Mouse (Mus musculus): ENCODE data around the gene Tnpo1. TPM values are rescaled to one million over a fixed set of nuclear protein-coding genes. Genes with fewer than 3 reads are reported as not detected.

Tnpo1 gene
- polyA plus RNA-seq, 1 experiment from 2014 or later, result 57.0 TPM

GRCm38 (mm10) chr13:98880336-98880735, 45.8 kb downstream of the Tnpo1 start:
- no peak for ATAC-seq (replicated peaks)
- Histone ChIP-seq H3K27ac (replicated peaks) (no peak overlapping the region), H3K27me3 (no peaks in the 10 kb centered on the region), H3K9me3 (no peaks in the 10 kb centered on the region), H3K4me3 (no peak overlapping the region), H3K4me2 (replicated peaks) (no peak overlapping the region), H3K9ac (replicated peaks) (no peak overlapping the region), H3K36me3 (peaks cover 55% of the 10 kb centered on the region), H3K4me1 (no peaks in the 10 kb centered on the region)
- WGBS, result 79% methylated on average over 2 of the region's 2 CpGs

GRCm38 (mm10) chr13:98879422-98879821, 46.8 kb downstream of the Tnpo1 start:
- H3K27me3 ChIP-seq, result no peaks in the 10 kb centered on the region
- ATAC-seq (replicated peaks), result no peak
- no peak overlapping the region for H3K27ac ChIP-seq (replicated peaks)
- H3K4me2 ChIP-seq (replicated peaks), result no peak overlapping the region
- no peak overlapping the region for H3K4me3 ChIP-seq
- no peak overlapping the region for H3K9ac ChIP-seq (replicated peaks)
- H3K36me3 ChIP-seq, result peaks cover 57% of the 10 kb centered on the region
- no peaks in the 10 kb centered on the region for H3K4me1 ChIP-seq
- 87% methylated on average over 6 of the region's 6 CpGs for WGBS
- H3K9me3 ChIP-seq, result no peaks in the 10 kb centered on the region

- Histone ChIP-seq H3K27ac (replicated peaks) (no peak overlapping the region), H3K4me3 (no peak overlapping the region), H3K4me1 (no peaks in the 10 kb centered on the region), H3K27me3 (no peaks in the 10 kb centered on the region), H3K36me3 (peaks cover 47% of the 10 kb centered on the region), H3K4me2 (replicated peaks) (no peak overlapping the region), H3K9ac (replicated peaks) (no peak overlapping the region), H3K9me3 (no peaks in the 10 kb centered on the region)
- ATAC-seq (replicated peaks), result no peak
- WGBS, result 92% methylated on average over 2 of the region's 2 CpGs
Observed at GRCm38 (mm10) chr13:98877165-98877564, 49.0 kb downstream of the Tnpo1 start.

GRCm38 (mm10) chr13:98874727-98875126, 51.5 kb downstream of the Tnpo1 start:
- Histone ChIP-seq H3K4me1 (no peaks in the 10 kb centered on the region), H3K27ac (replicated peaks) (no peak overlapping the region), H3K4me2 (replicated peaks) (no peak overlapping the region), H3K4me3 (no peak overlapping the region), H3K36me3 (peaks cover 64% of the 10 kb centered on the region), H3K9me3 (no peaks in the 10 kb centered on the region), H3K9ac (replicated peaks) (no peak overlapping the region), H3K27me3 (no peaks in the 10 kb centered on the region)
- 75% methylated on average over 3 of the region's 3 CpGs for WGBS
- ATAC-seq (replicated peaks), result no peak

- no peaks in the 10 kb centered on the region for H3K4me1 ChIP-seq
- H3K9me3 ChIP-seq, result no peaks in the 10 kb centered on the region
- H3K27ac ChIP-seq (replicated peaks), result no peak overlapping the region
- 65% methylated on average over 7 of the region's 7 CpGs for WGBS
- no peak overlapping the region for H3K9ac ChIP-seq (replicated peaks)
- H3K4me2 ChIP-seq (replicated peaks), result no peak overlapping the region
- ATAC-seq (replicated peaks), result no peak
- H3K4me3 ChIP-seq, result no peak overlapping the region
- no peaks in the 10 kb centered on the region for H3K27me3 ChIP-seq
- H3K36me3 ChIP-seq, result peaks cover 68% of the 10 kb centered on the region
Observed at GRCm38 (mm10) chr13:98872273-98872847, 53.8 kb downstream of the Tnpo1 start.

- no peak overlapping the region for H3K9ac ChIP-seq (replicated peaks)
- no peak overlapping the region for H3K27ac ChIP-seq (replicated peaks)
- H3K4me1 ChIP-seq, result no peaks in the 10 kb centered on the region
- peaks cover 72% of the 10 kb centered on the region for H3K36me3 ChIP-seq
- no peak overlapping the region for H3K4me2 ChIP-seq (replicated peaks)
- no peaks in the 10 kb centered on the region for H3K9me3 ChIP-seq
- no peak for ATAC-seq (replicated peaks)
- no peak overlapping the region for H3K4me3 ChIP-seq
- no peaks in the 10 kb centered on the region for H3K27me3 ChIP-seq
- WGBS, result 63% methylated on average over 1 of the region's 1 CpGs
Observed at GRCm38 (mm10) chr13:98871263-98871662, 54.9 kb downstream of the Tnpo1 start.

- 90% methylated on average over 9 of the region's 9 CpGs for WGBS
- Histone ChIP-seq H3K4me1 (no peaks in the 10 kb centered on the region), H3K4me2 (replicated peaks) (no peak overlapping the region), H3K4me3 (no peak overlapping the region), H3K36me3 (peaks cover 79% of the 10 kb centered on the region), H3K27ac (replicated peaks) (no peak overlapping the region), H3K27me3 (no peaks in the 10 kb centered on the region), H3K9ac (replicated peaks) (no peak overlapping the region), H3K9me3 (no peaks in the 10 kb centered on the region)
- ATAC-seq (replicated peaks), result no peak
Observed at GRCm38 (mm10) chr13:98868236-98868923, 57.8 kb downstream of the Tnpo1 start.

GRCm38 (mm10) chr13:98867810-98868209, 58.4 kb downstream of the Tnpo1 start:
- H3K9ac ChIP-seq (replicated peaks), result no peak overlapping the region
- no peak overlapping the region for H3K27ac ChIP-seq (replicated peaks)
- ATAC-seq (replicated peaks), result peak; percentile 77
- H3K9me3 ChIP-seq, result no peaks in the 10 kb centered on the region
- WGBS, result 40% methylated on average over 2 of the region's 2 CpGs
- no peaks in the 10 kb centered on the region for H3K27me3 ChIP-seq
- H3K4me2 ChIP-seq (replicated peaks), result no peak overlapping the region
- H3K36me3 ChIP-seq, result peaks cover 82% of the 10 kb centered on the region
- H3K4me1 ChIP-seq, result no peaks in the 10 kb centered on the region
- H3K4me3 ChIP-seq, result no peak overlapping the region

- no peaks in the 10 kb centered on the region for H3K27me3 ChIP-seq
- H3K4me1 ChIP-seq, result no peaks in the 10 kb centered on the region
- H3K27ac ChIP-seq (replicated peaks), result no peak overlapping the region
- H3K9ac ChIP-seq (replicated peaks), result no peak overlapping the region
- H3K4me2 ChIP-seq (replicated peaks), result no peak overlapping the region
- H3K9me3 ChIP-seq, result no peaks in the 10 kb centered on the region
- WGBS, result 93% methylated on average over 8 of the region's 8 CpGs
- no peak overlapping the region for H3K4me3 ChIP-seq
- no peak for ATAC-seq (replicated peaks)
- H3K36me3 ChIP-seq, result peaks cover 76% of the 10 kb centered on the region
Observed at GRCm38 (mm10) chr13:98855291-98855690, 70.9 kb downstream of the Tnpo1 start.

- H3K4me3 ChIP-seq, result no peak overlapping the region
- no peak overlapping the region for H3K4me2 ChIP-seq (replicated peaks)
- no peak overlapping the region for H3K9ac ChIP-seq (replicated peaks)
- no peaks in the 10 kb centered on the region for H3K4me1 ChIP-seq
- H3K36me3 ChIP-seq, result peaks cover 55% of the 10 kb centered on the region
- H3K27ac ChIP-seq (replicated peaks), result no peak overlapping the region
- H3K9me3 ChIP-seq, result no peaks in the 10 kb centered on the region
- ATAC-seq (replicated peaks), result no peak
- WGBS, result 89% methylated on average over 1 of the region's 1 CpGs
- H3K27me3 ChIP-seq, result no peaks in the 10 kb centered on the region
Observed at GRCm38 (mm10) chr13:98845794-98846193, 80.4 kb downstream of the Tnpo1 start.

GRCm38 (mm10) chr13:98836423-98837088, 89.6 kb downstream of the Tnpo1 start:
- Histone ChIP-seq H3K4me1 (no peaks in the 10 kb centered on the region), H3K27ac (replicated peaks) (no peak overlapping the region), H3K4me2 (replicated peaks) (no peak overlapping the region), H3K27me3 (no peaks in the 10 kb centered on the region), H3K4me3 (no peak overlapping the region), H3K36me3 (peaks cover 36% of the 10 kb centered on the region), H3K9me3 (no peaks in the 10 kb centered on the region), H3K9ac (replicated peaks) (no peak overlapping the region)
- ATAC-seq (replicated peaks), result no peak
- 91% methylated on average over 6 of the region's 6 CpGs for WGBS

- no peaks in the 10 kb centered on the region for H3K4me1 ChIP-seq
- no peaks in the 10 kb centered on the region for H3K27me3 ChIP-seq
- H3K4me2 ChIP-seq (replicated peaks), result no peak overlapping the region
- no peak overlapping the region for H3K4me3 ChIP-seq
- 0 out of 2 replicates have a peak, but pooled peaks have one; percentile 15 for ATAC-seq (replicated peaks)
- no peak overlapping the region for H3K9ac ChIP-seq (replicated peaks)
- no peak overlapping the region for H3K27ac ChIP-seq (replicated peaks)
- peaks cover 30% of the 10 kb centered on the region; the same call in 1 of the 2 replicates for H3K36me3 ChIP-seq
- no peaks in the 10 kb centered on the region for H3K9me3 ChIP-seq
- WGBS, result 90% methylated on average over 5 of the region's 5 CpGs
Observed at GRCm38 (mm10) chr13:98835740-98836139, 90.4 kb downstream of the Tnpo1 start.
